Mouse (Mus musculus): ENCODE results near the gene Nek7.

- TF ChIP-seq NRF1 (IDR thresholded peaks at IDR 0.05; ENCODE audit: insufficient read depth, low read depth, low read length, poor library complexity, severe bottlenecking) (no peak), TBP (IDR thresholded peaks at IDR 0.05; ENCODE audit: low read depth, low read length) (no peak), USF1 (IDR thresholded peaks at IDR 0.05; ENCODE audit: low read depth, low read length) (no peak), TAL1 (IDR thresholded peaks at IDR 0.05; ENCODE audit: low read length) (no peak), EP300 (IDR thresholded peaks at IDR 0.05; ENCODE audit: low read depth in 1 of 2, low read length in 2 of 2) (no peak), POLR2A (IDR thresholded peaks at IDR 0.05; ENCODE audit: control insufficient read depth in 1 of 2, insufficient read depth in 1 of 2, low read depth in 1 of 2, low read length in 2 of 2, poor library complexity in 1 of 2) (no peak), HCFC1 (IDR thresholded peaks at IDR 0.05; ENCODE audit: low read depth, low read length) (no peak)
These were observed 4.6 kb downstream of the Nek7 start for GRCm38 (mm10) chr1:138615388-138615787.
